Mouse (Mus musculus) midbrain, embryonic 13.5 days (tissue): ENCODE data around the gene Pdcl2. TPM values are rescaled to one million over a fixed set of nuclear protein-coding genes. Genes with fewer than 3 reads are reported as not detected.
A peak's percentile ranks its signal among the peaks of the same experiment; 100 is the strongest.

Experiments used
- ATAC-seq: fragments of 200-750 bp; cut with Nextera tagmentation; 2 replicates; pipeline ENCODE4 v1.8.0; 2017; ENCODE audit warnings: mild to moderate bottlenecking, moderate TSS enrichment, moderate library complexity
- H3K27ac ChIP-seq: fragments of 300-500 bp; sonication (generic); 2 replicates; pipeline ENCODE4 v1.5.1; 2015; ENCODE audit warnings: inconsistent platforms, mild to moderate bottlenecking, moderate library complexity
- H3K27me3 ChIP-seq: fragments of 300-500 bp; sonication (generic); 2 replicates; pipeline ENCODE4 v1.6.1; 2015; ENCODE audit warnings: mild to moderate bottlenecking, inconsistent platforms
- H3K36me3 ChIP-seq: fragments of 300-500 bp; sonication (generic); 2 replicates; pipeline ENCODE4 v1.6.1; 2015; ENCODE audit warnings: mild to moderate bottlenecking, inconsistent platforms
- H3K4me1 ChIP-seq: fragments of 300-500 bp; sonication (generic); replicated peaks from 2 replicates; pipeline ENCODE4 v1.6.1; 2015; ENCODE audit warnings: inconsistent platforms
- H3K4me2 ChIP-seq: fragments of 300-500 bp; sonication (generic); replicated peaks from 2 replicates; pipeline ENCODE4 v1.6.1; 2015; ENCODE audit warnings: moderate library complexity, mild to moderate bottlenecking, inconsistent platforms
- H3K4me3 ChIP-seq: fragments of 300-500 bp; sonication (generic); replicated peaks from 2 replicates; pipeline ENCODE4 v1.5.1; 2015; ENCODE audit warnings: mild to moderate bottlenecking, inconsistent platforms
- H3K9ac ChIP-seq: fragments of 300-500 bp; sonication (generic); replicated peaks from 2 replicates; pipeline ENCODE4 v1.6.1; 2015; ENCODE audit warnings: mild to moderate bottlenecking, inconsistent platforms
- H3K9me3 ChIP-seq: fragments of 300-500 bp; sonication (generic); 2 replicates; pipeline ENCODE4 v1.6.1; 2016; ENCODE audit warnings: mild to moderate bottlenecking, inconsistent platforms
- WGBS: fragments of 180-500 bp; shearing (Covaris S2); methylation state at CpG from one replicate; pipeline ENCODE4 v1.1.7; 2015; 5-methylcytosine and 5-hydroxymethylcytosine counted together
- polyA plus RNA-seq: library from polyadenylated mRNA; unstranded; fragments of >200 nt; fragmentation: Nextera tagmentation; extraction: Ambion mirVana; gene quantifications from 2 replicates; pipeline ENCODE4 v1.2.1, GENCODE M21; 2015

Pdcl2 gene
- polyA plus RNA-seq, 1 experiment from 2014 or later = not detected

GRCm38 (mm10) chr5:76333833-76334232 is 2.9 kb upstream of the Pdcl2 start:
- Histone ChIP-seq H3K9me3 (no peaks in the 10 kb centered on the region), H3K4me2 (no peak overlapping the region), H3K36me3 (no peaks in the 10 kb centered on the region), H3K4me3 (no peak overlapping the region), H3K27me3 (no peaks in the 10 kb centered on the region), H3K4me1 (no peaks in the 10 kb centered on the region), H3K27ac (no peak overlapping the region), H3K9ac (no peak overlapping the region)
- WGBS = 42% methylated on average over 4 of the region's 4 CpGs
- no peak for ATAC-seq

DNA sequence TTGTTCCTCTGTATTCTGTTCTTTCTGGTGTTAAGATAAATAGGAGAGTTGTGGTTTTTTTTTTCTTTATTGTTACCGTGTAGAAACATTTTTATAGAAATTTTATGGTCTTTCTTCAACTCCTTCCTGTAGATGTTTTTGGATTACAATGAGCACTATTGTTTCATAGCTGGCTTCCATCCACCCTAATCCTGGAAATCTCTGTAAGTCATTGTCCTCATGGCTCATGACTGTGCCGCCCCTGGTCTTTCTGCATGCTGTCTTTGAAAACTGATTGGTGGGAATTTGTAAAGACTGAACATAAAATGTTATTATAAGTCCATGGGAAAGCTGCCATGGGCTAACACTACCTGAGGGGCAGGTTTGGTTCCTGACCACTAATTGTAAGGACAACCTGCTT is 3.7 kb downstream of the Pdcl2 start:
- Histone ChIP-seq H3K4me1 (no peaks in the 10 kb centered on the region), H3K4me3 (no peak overlapping the region), H3K36me3 (no peaks in the 10 kb centered on the region), H3K27me3 (no peaks in the 10 kb centered on the region), H3K4me2 (no peak overlapping the region), H3K9me3 (no peaks in the 10 kb centered on the region), H3K9ac (no peak overlapping the region), H3K27ac (no peak overlapping the region)
- ATAC-seq = no peak
- WGBS = 65% methylated on average over 2 of the region's 2 CpGs

DNA sequence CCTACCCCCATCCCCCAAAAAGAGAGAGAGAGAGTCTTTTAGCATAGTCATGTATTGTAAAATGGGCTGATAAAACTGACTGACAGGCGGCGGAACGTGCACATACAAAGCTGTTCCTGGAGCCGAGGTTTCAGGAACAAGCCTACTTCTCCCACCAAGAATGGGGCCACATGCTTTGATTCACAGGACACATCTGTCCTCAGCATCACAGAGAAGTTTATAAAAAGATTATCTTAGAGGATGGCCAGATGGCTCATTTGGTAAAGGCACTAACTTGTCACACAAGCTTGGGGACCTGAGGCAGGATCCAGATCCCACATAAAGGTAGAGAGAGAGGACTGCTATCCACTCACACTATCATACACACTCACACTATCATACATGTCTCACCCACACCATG is 5.8 kb downstream of the Pdcl2 start:
- no peak overlapping the region for H3K9ac ChIP-seq
- 0 out of 2 replicates have a peak, but pooled peaks cover 8% of the 10 kb centered on the region for H3K4me1 ChIP-seq
- no peak overlapping the region for H3K4me3 ChIP-seq
- no peak overlapping the region for H3K4me2 ChIP-seq
- no peak for ATAC-seq
- H3K27me3 ChIP-seq = no peaks in the 10 kb centered on the region
- 94% methylated on average over 4 of the region's 4 CpGs for WGBS
- H3K36me3 ChIP-seq = no peaks in the 10 kb centered on the region
- no peaks in the 10 kb centered on the region for H3K9me3 ChIP-seq
- H3K27ac ChIP-seq = no peak overlapping the region

DNA sequence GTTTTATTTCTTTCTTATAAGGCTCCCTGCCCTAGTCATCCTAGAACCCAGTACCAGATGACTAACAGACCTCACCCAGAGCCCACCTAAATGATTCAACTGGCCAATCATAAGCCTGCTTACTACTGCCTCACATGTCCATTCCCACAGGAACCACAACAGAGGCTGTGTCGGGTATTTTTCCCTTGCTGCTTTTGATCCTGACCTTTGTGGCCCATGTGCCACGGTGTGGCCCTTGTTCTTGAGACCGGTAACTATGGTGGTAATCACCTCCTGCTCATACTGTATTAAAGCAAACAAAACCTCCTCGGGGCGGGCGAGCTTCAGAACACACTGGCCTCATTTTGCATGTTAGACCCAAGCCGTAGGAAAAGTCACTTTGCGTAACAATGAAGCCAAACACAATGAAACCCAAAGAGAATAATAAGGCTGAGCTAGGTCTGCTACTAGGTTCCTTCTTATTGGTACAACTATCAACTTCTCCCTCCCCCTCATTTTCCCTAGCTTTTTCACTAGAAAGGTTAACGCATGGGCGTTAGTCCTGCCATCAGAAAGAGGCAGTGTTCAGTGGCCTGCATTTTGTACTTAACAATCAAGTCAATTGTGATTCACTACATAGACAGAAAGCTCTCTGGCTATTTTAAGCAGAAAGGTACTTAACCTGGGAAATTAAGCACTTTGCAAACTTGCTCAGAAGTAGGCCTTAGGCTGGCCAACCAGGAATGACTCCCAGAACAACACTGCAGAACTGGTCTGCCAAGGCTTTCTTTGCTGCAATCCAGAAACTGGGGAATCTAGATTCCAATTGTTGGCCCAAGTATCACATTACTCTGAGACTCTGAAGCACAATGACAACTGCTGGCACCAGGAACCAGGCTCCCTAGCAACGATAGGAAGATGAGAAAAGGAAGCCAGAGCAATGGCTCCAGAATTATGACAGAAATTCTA is 9.4 kb downstream of the Pdcl2 start:
- no peak overlapping the region for H3K4me3 ChIP-seq
- H3K27ac ChIP-seq = no peak overlapping the region
- WGBS = 16% methylated on average over 11 of the region's 11 CpGs
- H3K27me3 ChIP-seq = no peaks in the 10 kb centered on the region
- no peaks in the 10 kb centered on the region for H3K36me3 ChIP-seq
- H3K9ac ChIP-seq = no peak overlapping the region
- ATAC-seq = no peak
- H3K4me2 ChIP-seq = no peak overlapping the region
- 0 out of 2 replicates have a peak, but pooled peaks cover 8% of the 10 kb centered on the region for H3K4me1 ChIP-seq
- no peaks in the 10 kb centered on the region for H3K9me3 ChIP-seq

- Histone ChIP-seq H3K4me3 (no peak overlapping the region), H3K36me3 (no peaks in the 10 kb centered on the region), H3K4me1 (peaks cover 9% of the 10 kb centered on the region), H3K9ac (no peak overlapping the region), H3K27me3 (peaks cover 3% of the 10 kb centered on the region; the same call in 1 of the 2 replicates), H3K4me2 (no peak overlapping the region), H3K9me3 (no peaks in the 10 kb centered on the region), H3K27ac (no peak overlapping the region)
- 73% methylated on average over 2 of the region's 2 CpGs for WGBS
- no peak for ATAC-seq
Measured at GRCm38 (mm10) chr5:76308206-76308605, 22.8 kb downstream of the Pdcl2 start.

- Histone ChIP-seq H3K4me1 (peaks cover 27% of the 10 kb centered on the region), H3K4me3 (no peak overlapping the region), H3K9me3 (no peaks in the 10 kb centered on the region), H3K27ac (no peak overlapping the region), H3K36me3 (no peaks in the 10 kb centered on the region), H3K27me3 (peaks cover 3% of the 10 kb centered on the region; the same call in 1 of the 2 replicates), H3K9ac (no peak overlapping the region), H3K4me2 (no peak overlapping the region)
- ATAC-seq = no peak
- 74% methylated on average over 3 of the region's 3 CpGs for WGBS
Measured at GRCm38 (mm10) chr5:76306261-76306660, 24.7 kb downstream of the Pdcl2 start.

DNA sequence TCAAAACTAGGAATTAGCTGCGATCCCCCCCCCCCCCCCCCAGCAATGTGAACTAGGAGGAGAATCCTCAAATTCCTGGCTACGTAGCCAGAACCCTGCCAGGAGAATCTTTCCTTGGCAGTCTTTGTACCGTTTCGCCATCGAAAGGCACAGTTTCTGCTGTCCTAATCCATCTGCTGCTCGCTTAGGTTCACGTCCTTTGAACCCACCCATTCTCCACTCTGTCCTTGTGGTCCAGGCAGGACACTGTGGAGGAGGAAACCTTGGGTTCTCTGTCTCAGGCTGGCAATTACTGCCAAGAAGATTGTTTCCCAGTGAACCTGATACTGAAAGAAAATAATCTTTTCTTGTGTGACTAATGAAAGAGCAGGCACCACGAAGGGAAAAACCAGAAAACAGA is 25.3 kb downstream of the Pdcl2 start:
- no peak for ATAC-seq
- Histone ChIP-seq H3K36me3 (no peaks in the 10 kb centered on the region), H3K4me2 (peak overlapping the region; percentile 83), H3K27me3 (peaks cover 3% of the 10 kb centered on the region; the same call in 1 of the 2 replicates), H3K27ac (no peak overlapping the region), H3K4me1 (peaks cover 34% of the 10 kb centered on the region), H3K4me3 (peak overlapping the region; percentile 96), H3K9me3 (no peaks in the 10 kb centered on the region), H3K9ac (peak overlapping the region; percentile 44)
- 2% methylated on average over 8 of the region's 8 CpGs for WGBS

DNA sequence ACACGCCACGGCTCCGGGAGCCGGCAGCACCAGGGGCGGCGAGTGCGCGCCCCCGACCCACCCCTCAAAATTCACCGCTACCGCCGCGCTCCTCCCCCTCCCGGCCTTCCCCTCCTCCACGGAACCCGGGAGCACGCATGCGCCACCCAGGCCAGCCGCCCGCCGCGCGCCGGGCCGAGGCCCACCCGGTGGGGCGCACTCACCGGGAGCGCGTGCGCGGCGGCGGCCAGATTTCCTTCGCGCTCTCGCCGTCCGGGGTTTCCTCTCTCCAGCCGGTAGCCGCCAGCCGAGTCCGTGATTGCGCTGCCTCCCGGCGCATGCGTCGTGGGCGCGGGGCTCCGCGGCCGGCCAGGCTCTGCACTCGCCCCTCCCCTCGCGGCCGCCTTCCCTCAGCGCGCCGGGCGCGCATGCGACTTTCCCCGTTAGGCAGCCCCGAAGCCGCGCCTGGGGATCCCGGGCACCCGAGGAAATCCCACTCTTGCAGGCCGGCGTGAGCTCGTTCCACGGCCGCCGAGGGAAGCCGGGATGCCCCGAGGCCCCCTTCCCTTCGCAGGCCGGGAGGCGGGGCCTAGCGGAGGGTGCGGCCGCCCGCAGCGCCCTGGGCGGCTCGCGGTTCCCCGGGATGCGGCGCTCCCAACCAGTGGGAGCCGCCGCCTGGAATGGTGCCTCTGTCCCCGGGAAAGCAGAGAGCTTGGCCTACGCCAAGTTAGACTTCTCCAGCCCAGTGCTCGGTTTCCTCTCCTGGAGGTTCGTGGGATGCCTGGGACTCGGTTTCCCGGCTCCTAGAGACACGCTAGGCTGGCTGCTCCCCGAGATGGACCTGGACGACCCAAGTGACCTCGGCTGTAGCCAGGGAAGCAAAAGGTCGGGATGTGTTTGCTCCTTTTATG is 26.3 kb downstream of the Pdcl2 start, which contains the start of gene Clock:
Clock (minus strand) TSS at position 341 of the 890 bp plus-strand sequence.
- 0% methylated on average over 89 of the region's 104 CpGs for WGBS
- H3K27me3 ChIP-seq = peaks cover 3% of the 10 kb centered on the region; the same call in 1 of the 2 replicates
- H3K4me3 ChIP-seq = peak within 1 kb of the TSS; percentile 96
- H3K4me1 ChIP-seq = peaks cover 34% of the 10 kb centered on the region
- peak; percentile 91 for ATAC-seq
- no peaks in the 10 kb centered on the region for H3K36me3 ChIP-seq
- peak within 1 kb of the TSS; percentile 98 for H3K27ac ChIP-seq
- H3K9ac ChIP-seq = peak within 1 kb of the TSS; percentile 95
- H3K4me2 ChIP-seq = peak within 1 kb of the TSS; percentile 83
- no peaks in the 10 kb centered on the region for H3K9me3 ChIP-seq

DNA sequence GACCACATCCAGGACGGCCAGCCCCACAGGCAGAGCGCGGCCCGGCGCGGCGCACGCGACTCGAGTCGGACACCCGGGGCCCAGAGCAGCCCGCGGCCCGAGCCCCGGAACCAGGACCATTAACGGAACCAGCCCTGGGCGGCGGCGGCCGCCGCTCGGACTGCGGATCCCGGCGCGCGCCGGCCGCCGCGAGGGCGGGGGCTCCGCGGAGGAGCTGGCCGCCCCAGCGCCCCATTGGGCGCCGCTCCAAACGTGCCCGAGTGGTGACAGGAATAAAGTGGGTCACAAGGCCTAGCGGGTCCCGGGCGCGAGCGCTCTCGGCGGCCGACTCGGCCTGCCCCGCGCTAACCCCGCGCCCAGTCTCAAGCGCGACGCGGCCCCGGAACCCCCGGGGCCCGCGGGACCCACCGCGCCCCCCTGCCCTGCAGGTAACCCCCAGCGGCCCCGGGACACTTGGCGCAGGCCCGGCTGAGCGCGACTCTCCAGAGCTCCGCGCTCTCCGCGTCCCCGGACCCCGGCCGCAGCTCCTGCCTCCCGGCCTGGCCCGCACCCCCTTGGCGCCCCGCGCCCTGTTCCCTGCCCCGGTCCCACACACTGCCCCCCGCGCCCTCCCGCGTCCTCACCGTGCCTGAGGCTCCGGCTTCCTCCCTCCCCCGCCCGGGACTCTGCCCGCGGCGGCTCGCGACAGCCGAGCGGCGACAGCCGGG is 27.1 kb downstream of the Pdcl2 start:
- peak; percentile 82 for ATAC-seq
- H3K9ac ChIP-seq = peak overlapping the region; percentile 95
- peak overlapping the region; percentile 96 for H3K4me3 ChIP-seq
- H3K27ac ChIP-seq = peak overlapping the region; percentile 98
- no peaks in the 10 kb centered on the region for H3K36me3 ChIP-seq
- H3K4me2 ChIP-seq = peak overlapping the region; percentile 83
- H3K4me1 ChIP-seq = peaks cover 34% of the 10 kb centered on the region
- H3K9me3 ChIP-seq = no peaks in the 10 kb centered on the region
- under 1% methylated on average over 82 of the region's 100 CpGs for whole genome bisulfite sequencing
- peaks cover 3% of the 10 kb centered on the region; the same call in 1 of the 2 replicates for H3K27me3 ChIP-seq

- Histone ChIP-seq H3K4me1 (peaks cover 39% of the 10 kb centered on the region), H3K9me3 (no peaks in the 10 kb centered on the region), H3K4me3 (peak overlapping the region; percentile 96), H3K27me3 (peaks cover 3% of the 10 kb centered on the region; the same call in 1 of the 2 replicates), H3K4me2 (peak overlapping the region; percentile 83), H3K36me3 (no peaks in the 10 kb centered on the region), H3K9ac (peak overlapping the region; percentile 95), H3K27ac (peak overlapping the region; percentile 98)
- ATAC-seq = no peak
- 9% methylated on average over 11 of the region's 11 CpGs for WGBS
Measured at GRCm38 (mm10) chr5:76303379-76303744, 27.6 kb downstream of the Pdcl2 start.

- no peak for ATAC-seq
- no peak overlapping the region for H3K27ac ChIP-seq
- peaks cover 39% of the 10 kb centered on the region for H3K4me1 ChIP-seq
- no peaks in the 10 kb centered on the region for H3K9me3 ChIP-seq
- H3K36me3 ChIP-seq = no peaks in the 10 kb centered on the region
- no peak overlapping the region for H3K4me3 ChIP-seq
- 92% methylated on average over 2 of the region's 2 CpGs for WGBS
- H3K27me3 ChIP-seq = peaks cover 2% of the 10 kb centered on the region; the same call in 1 of the 2 replicates
- H3K4me2 ChIP-seq = 0 out of 2 replicates have a peak overlapping the region, but pooled peaks have one; percentile 3
- no peak overlapping the region for H3K9ac ChIP-seq
Measured at GRCm38 (mm10) chr5:76302009-76302408, 28.9 kb downstream of the Pdcl2 start.
